Mouse (Mus musculus): ENCODE results near the gene Tyrobp. TPM values are rescaled to one million over a fixed set of nuclear protein-coding genes. Genes with fewer than 3 reads are reported as not detected.
A peak's percentile ranks its signal among the peaks of the same experiment; 100 is the strongest.

Tyrobp gene
- polyA plus RNA-seq, 1 experiment from 2014 or later, result 23.5 TPM

- Histone ChIP-seq H3K27me3 (ENCODE audit: control insufficient read depth, insufficient read depth, low read depth, low read length) (no peaks in the 10 kb centered on the region), H3K27ac (ENCODE audit: low read length) (no peak overlapping the region), H3K36me3 (ENCODE audit: control insufficient read depth, insufficient read depth, low read length) (peaks cover 23% of the 10 kb centered on the region), H3K4me2 (ENCODE audit: low read length) (no peak overlapping the region), H3K4me3 (ENCODE audit: low read depth, low read length) (no peak overlapping the region), H3K9ac (ENCODE audit: low read depth, low read length) (no peak overlapping the region), H3K9me3 (replicated peaks; ENCODE audit: control insufficient read depth, low read length, poor library complexity, severe bottlenecking) (no peaks in the 10 kb centered on the region), H3K4me1 (ENCODE audit: control insufficient read depth, insufficient read depth, low read length) (no peaks in the 10 kb centered on the region)
- no peak for ATAC-seq
- 62% methylated on average over 9 of the region's 9 CpGs for WGBS
Measured at GRCm38 (mm10) chr7:30435156-30435555, 21.6 kb downstream of the Tyrobp start.

- H3K9me3 ChIP-seq (replicated peaks; ENCODE audit: control insufficient read depth, low read length, poor library complexity, severe bottlenecking), result no peaks in the 10 kb centered on the region
- ATAC-seq, result no peak
- H3K4me2 ChIP-seq (ENCODE audit: low read length), result no peak overlapping the region
- 28% methylated on average over 10 of the region's 10 CpGs for WGBS
- H3K27ac ChIP-seq (ENCODE audit: low read length), result no peak overlapping the region
- no peaks in the 10 kb centered on the region for H3K27me3 ChIP-seq (ENCODE audit: control insufficient read depth, insufficient read depth, low read depth, low read length)
- H3K4me1 ChIP-seq (ENCODE audit: control insufficient read depth, insufficient read depth, low read length), result no peaks in the 10 kb centered on the region
- H3K9ac ChIP-seq (ENCODE audit: low read depth, low read length), result no peak overlapping the region
- H3K4me3 ChIP-seq (ENCODE audit: low read depth, low read length), result no peak overlapping the region
- peaks cover 28% of the 10 kb centered on the region for H3K36me3 ChIP-seq (ENCODE audit: control insufficient read depth, insufficient read depth, low read length)
Measured at GRCm38 (mm10) chr7:30436879-30437278, 23.3 kb downstream of the Tyrobp start.

- no peak for ATAC-seq
- peaks cover 36% of the 10 kb centered on the region for H3K36me3 ChIP-seq (ENCODE audit: control insufficient read depth, insufficient read depth, low read length)
Measured at GRCm38 (mm10) chr7:30439734-30440133, 26.2 kb downstream of the Tyrobp start.

GRCm38 (mm10) chr7:30440697-30441096, 27.1 kb downstream of the Tyrobp start:
- Histone ChIP-seq H3K4me2 (ENCODE audit: low read length) (no peak overlapping the region), H3K36me3 (ENCODE audit: control insufficient read depth, insufficient read depth, low read length) (peaks cover 28% of the 10 kb centered on the region), H3K27me3 (ENCODE audit: control insufficient read depth, insufficient read depth, low read depth, low read length) (no peaks in the 10 kb centered on the region), H3K9ac (ENCODE audit: low read depth, low read length) (0 out of 2 replicates have a peak overlapping the region, but pooled peaks have one; percentile 18), H3K27ac (ENCODE audit: low read length) (no peak overlapping the region), H3K4me3 (ENCODE audit: low read depth, low read length) (no peak overlapping the region), H3K4me1 (ENCODE audit: control insufficient read depth, insufficient read depth, low read length) (peaks cover 19% of the 10 kb centered on the region), H3K9me3 (replicated peaks; ENCODE audit: control insufficient read depth, low read length, poor library complexity, severe bottlenecking) (no peaks in the 10 kb centered on the region)
- ATAC-seq, result no peak
- WGBS, result 23% methylated on average over 4 of the region's 5 CpGs

More at GRCm38 (mm10) chr7:30439734-30440133, 26.2 kb downstream of the Tyrobp start:
- Histone ChIP-seq H3K27me3 (ENCODE audit: control insufficient read depth, insufficient read depth, low read depth, low read length) (no peaks in the 10 kb centered on the region), H3K9ac (ENCODE audit: low read depth, low read length) (no peak overlapping the region), H3K4me1 (ENCODE audit: control insufficient read depth, insufficient read depth, low read length) (peaks cover 19% of the 10 kb centered on the region), H3K9me3 (replicated peaks; ENCODE audit: control insufficient read depth, low read length, poor library complexity, severe bottlenecking) (no peaks in the 10 kb centered on the region), H3K4me2 (ENCODE audit: low read length) (no peak overlapping the region), H3K4me3 (ENCODE audit: low read depth, low read length) (no peak overlapping the region), H3K27ac (ENCODE audit: low read length) (no peak overlapping the region)
- WGBS, result 77% methylated on average over 13 of the region's 13 CpGs

- 14% methylated on average over 9 of the region's 9 CpGs for WGBS
- Histone ChIP-seq H3K4me2 (ENCODE audit: low read length) (peak overlapping the region; percentile 93), H3K36me3 (ENCODE audit: control insufficient read depth, insufficient read depth, low read length) (peaks cover 18% of the 10 kb centered on the region; the same call in 1 of the 2 replicates), H3K27ac (ENCODE audit: low read length) (peak overlapping the region; percentile 98), H3K9ac (ENCODE audit: low read depth, low read length) (peak overlapping the region; percentile 96), H3K4me3 (ENCODE audit: low read depth, low read length) (peak overlapping the region; percentile 73), H3K9me3 (replicated peaks; ENCODE audit: control insufficient read depth, low read length, poor library complexity, severe bottlenecking) (no peaks in the 10 kb centered on the region), H3K4me1 (ENCODE audit: control insufficient read depth, insufficient read depth, low read length) (peaks cover 25% of the 10 kb centered on the region), H3K27me3 (ENCODE audit: control insufficient read depth, insufficient read depth, low read depth, low read length) (no peaks in the 10 kb centered on the region)
- ATAC-seq, result no peak
Measured at GRCm38 (mm10) chr7:30443696-30444095, 30.1 kb downstream of the Tyrobp start.

- Histone ChIP-seq H3K9me3 (replicated peaks; ENCODE audit: control insufficient read depth, low read length, poor library complexity, severe bottlenecking) (no peaks in the 10 kb centered on the region), H3K9ac (ENCODE audit: low read depth, low read length) (peak overlapping the region; percentile 96), H3K27me3 (ENCODE audit: control insufficient read depth, insufficient read depth, low read depth, low read length) (no peaks in the 10 kb centered on the region), H3K36me3 (ENCODE audit: control insufficient read depth, insufficient read depth, low read length) (peaks cover 18% of the 10 kb centered on the region; the same call in 1 of the 2 replicates), H3K4me1 (ENCODE audit: control insufficient read depth, insufficient read depth, low read length) (peaks cover 25% of the 10 kb centered on the region), H3K4me2 (ENCODE audit: low read length) (peak overlapping the region; percentile 93), H3K4me3 (ENCODE audit: low read depth, low read length) (peak overlapping the region; percentile 73), H3K27ac (ENCODE audit: low read length) (peak overlapping the region; percentile 98)
- ATAC-seq, result peak; percentile 60
- under 1% methylated on average over 34 of the region's 38 CpGs for WGBS
Measured at GRCm38 (mm10) chr7:30444154-30444970, 30.8 kb downstream of the Tyrobp start.

GRCm38 (mm10) chr7:30444971-30445751, 31.6 kb downstream of the Tyrobp start, which contains the start of gene Aplp1:
Gene Aplp1 (minus strand): TSS chr7:30445535.
- Histone ChIP-seq H3K36me3 (ENCODE audit: control insufficient read depth, insufficient read depth, low read length) (peaks cover 13% of the 10 kb centered on the region; the same call in 1 of the 2 replicates), H3K27ac (ENCODE audit: low read length) (peak within 1 kb of the TSS; percentile 98), H3K9ac (ENCODE audit: low read depth, low read length) (peak within 1 kb of the TSS; percentile 96), H3K4me1 (ENCODE audit: control insufficient read depth, insufficient read depth, low read length) (peaks cover 25% of the 10 kb centered on the region), H3K4me3 (ENCODE audit: low read depth, low read length) (peak within 1 kb of the TSS; percentile 73), H3K27me3 (ENCODE audit: control insufficient read depth, insufficient read depth, low read depth, low read length) (no peaks in the 10 kb centered on the region), H3K9me3 (replicated peaks; ENCODE audit: control insufficient read depth, low read length, poor library complexity, severe bottlenecking) (no peaks in the 10 kb centered on the region), H3K4me2 (ENCODE audit: low read length) (peak within 1 kb of the TSS; percentile 93)
- WGBS, result under 1% methylated on average over 48 of the region's 72 CpGs
- peak; percentile 78 for ATAC-seq

- Histone ChIP-seq H3K4me3 (ENCODE audit: low read depth, low read length) (no peak overlapping the region), H3K4me1 (ENCODE audit: control insufficient read depth, insufficient read depth, low read length) (peaks cover 13% of the 10 kb centered on the region), H3K9me3 (replicated peaks; ENCODE audit: control insufficient read depth, low read length, poor library complexity, severe bottlenecking) (no peaks in the 10 kb centered on the region), H3K4me2 (ENCODE audit: low read length) (no peak overlapping the region), H3K36me3 (ENCODE audit: control insufficient read depth, insufficient read depth, low read length) (no peaks in the 10 kb centered on the region), H3K27ac (ENCODE audit: low read length) (no peak overlapping the region), H3K27me3 (ENCODE audit: control insufficient read depth, insufficient read depth, low read depth, low read length) (peaks cover 31% of the 10 kb centered on the region), H3K9ac (ENCODE audit: low read depth, low read length) (no peak overlapping the region)
- WGBS, result 72% methylated on average over 7 of the region's 7 CpGs
- no peak for ATAC-seq
Measured at GRCm38 (mm10) chr7:30450241-30450640, 36.7 kb downstream of the Tyrobp start.

All from midbrain, embryonic 16.5 days (tissue).